Mouse (Mus musculus): ENCODE results near the gene Eml1.

Gene Eml1

DNA sequence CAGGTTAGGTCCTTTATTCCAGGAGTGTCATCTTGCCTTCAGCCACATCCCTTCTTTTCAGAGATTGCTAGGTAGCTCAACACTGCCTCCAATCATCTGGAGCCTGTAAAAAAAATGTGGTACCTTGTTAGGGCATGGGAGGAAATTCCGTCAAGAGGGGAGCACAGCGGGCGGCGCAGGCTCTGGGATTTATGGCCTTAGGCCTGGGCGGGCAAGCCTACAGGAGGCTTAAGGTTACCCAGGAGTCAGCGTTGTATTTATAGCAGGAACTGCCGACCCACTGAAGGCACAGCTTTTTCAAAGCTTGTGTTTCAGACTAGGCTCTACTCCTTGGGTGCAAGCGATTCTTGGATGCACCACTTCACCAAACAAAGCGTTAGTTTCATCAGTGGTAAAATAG, 2.9 kb downstream of the Eml1 start:
- CTCF ChIA-PET, result no interaction called here

- CTCF ChIA-PET, result no interaction called here
These were observed 3.9 kb downstream of the Eml1 start for GRCm38 (mm10) chr12:108374689-108375088.

DNA sequence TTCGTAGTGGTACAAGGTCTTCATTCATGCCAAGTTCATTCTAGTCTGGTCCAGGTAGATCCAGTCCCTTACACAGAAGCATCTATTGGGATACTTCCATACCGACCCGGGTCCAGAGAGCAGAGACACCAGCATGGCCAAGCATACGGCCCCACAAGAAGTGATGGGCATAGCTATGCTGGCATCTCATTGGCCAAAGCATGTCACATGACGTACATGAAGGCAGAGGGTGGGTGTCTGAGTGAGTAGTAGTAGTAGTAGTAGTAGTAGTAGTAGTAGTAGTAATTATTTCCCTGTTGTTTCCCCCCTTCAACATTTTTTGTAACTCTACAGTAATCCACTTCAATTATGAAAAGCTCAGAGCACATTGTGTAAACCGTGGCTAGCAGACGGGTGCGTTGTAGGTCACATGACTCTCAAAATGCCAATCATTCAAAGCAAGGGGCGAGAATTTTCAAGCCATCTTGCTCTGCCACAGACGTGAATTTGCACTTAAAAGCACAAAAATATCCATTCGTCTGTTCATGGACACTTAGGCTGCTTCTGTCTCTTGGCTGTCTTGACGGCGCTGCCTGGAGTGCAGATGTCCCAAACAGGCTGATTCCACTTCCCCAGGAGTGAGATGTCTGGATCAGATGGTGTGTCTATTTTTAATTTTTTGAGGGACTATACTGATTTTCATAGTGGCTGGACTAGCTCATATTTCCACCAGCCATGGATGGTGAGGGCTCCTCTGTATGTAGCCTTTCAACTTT, 7.8 kb downstream of the Eml1 start:
- CTCF ChIA-PET, result interaction anchor here (0.7 kb wide), 1 partner anchor 9 kb away, joined by 3 read pairs; no protein-coding TSS in a partner anchor

DNA sequence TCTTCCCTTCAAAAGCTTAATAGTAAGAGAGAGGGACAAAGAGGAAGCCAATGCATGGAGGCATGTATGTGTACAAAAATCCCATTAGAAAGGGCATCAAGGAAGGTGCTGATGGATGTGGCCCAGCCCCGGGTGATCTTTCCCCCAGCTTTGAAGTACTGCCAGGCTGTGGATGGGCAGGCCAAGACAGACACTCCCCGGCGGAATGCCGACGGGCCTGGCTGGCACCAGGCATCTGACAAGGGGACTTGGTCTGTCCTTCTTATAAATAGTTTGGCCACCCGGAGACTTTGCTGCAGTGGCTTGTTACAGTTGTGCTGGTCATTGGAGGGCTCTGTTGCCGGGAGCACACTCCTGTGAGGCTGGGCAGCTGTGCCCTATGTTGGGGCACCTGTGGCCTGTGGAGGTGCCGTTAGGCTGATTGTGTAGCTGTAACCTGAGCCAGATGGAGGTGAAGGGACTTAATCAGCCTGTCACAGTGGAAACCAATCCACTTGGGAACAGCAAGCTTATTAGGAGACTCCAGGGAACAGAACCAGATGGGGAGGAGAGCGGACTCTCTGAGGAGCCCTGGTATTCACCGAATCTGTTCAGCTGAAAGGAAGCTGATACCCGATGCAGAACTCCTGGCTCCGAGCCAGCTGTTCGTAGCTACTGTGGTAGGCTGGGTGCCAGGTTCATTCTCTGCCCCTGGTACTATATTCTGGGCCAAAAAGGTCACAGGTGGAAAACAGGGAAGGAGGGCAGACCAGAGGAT, 15.9 kb downstream of the Eml1 start:
- CTCF ChIA-PET, result no interaction called here

DNA sequence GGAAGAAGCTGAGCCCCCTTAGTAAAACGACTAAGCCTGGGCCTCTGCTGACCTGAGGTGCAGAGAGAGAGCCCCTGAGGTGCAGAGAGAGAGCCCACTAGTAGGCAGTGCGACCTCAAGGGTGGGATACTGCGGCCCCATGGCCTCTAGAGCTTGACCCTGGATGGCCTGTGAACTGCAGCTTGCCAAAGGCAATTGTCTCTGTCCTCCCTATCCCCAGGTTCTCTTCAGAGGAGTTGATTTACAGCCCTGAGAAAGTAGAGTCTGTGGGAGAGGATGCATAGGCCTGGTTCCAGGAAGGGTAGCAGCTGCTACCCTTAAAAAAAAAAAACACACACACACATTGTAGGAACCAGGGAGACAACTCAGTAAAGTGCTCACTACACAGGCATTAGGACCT, 19.0 kb downstream of the Eml1 start:
- CTCF ChIA-PET, result no interaction called here

DNA sequence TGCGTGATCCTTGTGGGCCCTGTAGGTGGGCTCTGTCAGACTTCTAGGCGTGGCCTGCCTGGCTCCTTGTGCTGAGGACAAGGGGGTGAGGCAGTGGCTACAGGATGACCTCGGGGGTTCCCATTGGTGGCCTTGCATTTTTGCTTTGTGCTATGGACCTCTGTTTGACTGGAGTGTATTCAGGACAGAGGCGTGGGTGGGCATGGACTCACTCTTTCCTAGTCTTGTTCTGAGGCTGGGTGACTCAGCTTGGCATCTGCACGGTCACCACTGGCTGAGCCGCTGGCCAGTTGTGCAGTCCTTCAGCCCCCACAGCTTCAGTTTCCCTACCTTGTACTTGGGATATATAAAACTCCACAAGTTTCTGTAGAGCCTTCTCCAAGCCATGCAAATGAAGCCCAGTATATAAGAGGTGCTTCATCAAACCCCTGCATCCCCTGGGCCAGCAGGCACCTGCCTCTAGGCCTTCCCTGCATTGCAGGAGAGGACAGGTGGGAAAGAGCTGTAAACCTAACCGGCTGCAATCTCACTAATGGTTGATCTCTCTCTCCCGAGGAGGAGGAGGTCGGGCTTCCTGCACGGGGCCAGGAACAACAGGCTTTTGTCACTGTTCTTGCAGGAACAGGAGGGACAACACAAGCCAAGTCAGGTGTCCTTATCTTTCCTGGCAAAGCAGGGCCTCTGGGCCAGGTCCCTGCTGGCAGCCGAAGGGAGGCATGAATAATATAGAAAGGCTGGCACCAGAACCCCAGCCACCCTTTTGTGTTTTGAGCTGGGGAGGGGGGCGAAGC, 21.7 kb downstream of the Eml1 start:
- CTCF ChIA-PET, result no interaction called here

GRCm38 (mm10) chr12:108393082-108393481, 22.3 kb downstream of the Eml1 start:
- CTCF ChIA-PET, result no interaction called here

DNA sequence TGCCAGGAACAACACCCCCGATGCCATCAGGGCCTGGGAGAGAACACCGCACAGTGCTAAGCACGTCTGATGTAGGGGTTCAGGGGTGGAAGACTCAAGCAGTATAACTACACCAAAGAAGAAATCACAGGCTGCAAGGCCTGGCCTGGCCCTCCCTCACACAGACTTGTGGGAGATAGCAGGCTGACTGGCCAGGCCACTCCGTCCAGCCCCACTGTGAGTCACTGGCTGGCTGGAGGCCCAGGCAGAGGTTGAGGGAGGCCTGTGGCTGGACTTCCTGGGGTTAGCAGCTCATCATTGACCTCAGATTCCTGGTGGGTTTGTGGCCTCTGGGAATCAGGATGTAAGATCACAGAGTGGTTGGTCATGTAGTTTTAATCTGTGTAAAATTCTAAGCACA, 22.9 kb downstream of the Eml1 start:
- CTCF ChIA-PET, result no interaction called here

GRCm38 (mm10) chr12:108394534-108395284, 24.0 kb downstream of the Eml1 start:
- CTCF ChIA-PET, result no interaction called here

DNA sequence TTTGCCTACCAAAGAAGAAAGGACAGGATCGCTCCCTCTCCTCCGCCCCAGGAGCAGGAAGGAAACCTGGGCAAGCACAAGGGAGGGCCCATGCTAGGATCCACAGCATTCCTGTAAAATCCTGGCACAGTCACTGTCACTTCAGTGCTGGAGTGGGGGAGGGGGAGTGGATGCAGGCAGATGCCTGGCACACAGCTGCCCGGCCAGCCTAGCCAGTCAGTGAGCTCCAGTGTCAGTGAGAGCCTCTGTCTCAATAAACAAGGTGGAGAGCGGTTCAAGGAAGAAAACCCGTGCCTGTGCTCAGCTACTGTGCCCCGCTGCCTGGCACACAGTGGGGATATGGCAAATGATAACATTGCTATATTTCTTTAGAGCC, 24.5 kb downstream of the Eml1 start:
- CTCF ChIA-PET, result no interaction called here

DNA sequence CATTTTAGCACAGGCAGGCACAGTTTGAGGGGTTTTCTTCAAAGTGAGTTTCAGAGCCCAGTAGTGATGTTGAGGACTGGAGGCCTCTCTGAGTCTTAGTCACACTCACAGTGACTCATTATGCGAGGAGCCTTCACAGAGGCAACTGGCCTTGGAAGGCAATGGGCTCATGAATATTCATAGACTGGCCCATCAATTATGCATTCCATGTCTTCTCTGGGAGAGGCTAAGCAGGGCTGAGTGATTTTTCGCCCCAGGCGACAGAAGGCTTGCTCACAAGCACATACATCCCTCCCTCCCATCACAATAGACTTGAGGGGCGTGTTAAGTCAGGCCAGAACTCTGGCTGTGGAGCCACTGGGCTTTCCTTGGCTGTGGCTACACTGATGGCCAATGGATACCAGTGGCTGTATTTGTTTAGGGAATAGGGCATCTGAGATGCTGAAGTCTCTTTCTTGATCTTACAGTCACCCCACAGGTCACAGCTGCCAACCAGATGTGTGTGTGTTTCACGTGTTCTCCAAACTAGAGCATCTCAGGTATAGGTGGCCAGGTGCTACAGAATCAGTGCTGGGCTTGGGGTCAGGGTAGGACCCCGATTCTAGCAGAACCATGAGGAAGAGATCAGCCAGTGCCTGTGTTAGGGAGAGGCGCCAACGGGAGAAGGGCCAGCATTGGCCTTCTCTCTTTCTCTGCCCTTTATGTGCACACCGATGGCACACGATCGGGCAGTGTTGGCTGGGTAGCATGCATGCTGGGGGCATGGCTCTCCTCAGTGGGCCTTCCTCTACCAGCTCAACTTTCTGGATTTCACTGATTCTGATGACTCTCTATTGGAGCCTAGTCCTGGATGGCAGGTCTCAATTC, 25.6 kb downstream of the Eml1 start:
- CTCF ChIA-PET, result no interaction called here

DNA sequence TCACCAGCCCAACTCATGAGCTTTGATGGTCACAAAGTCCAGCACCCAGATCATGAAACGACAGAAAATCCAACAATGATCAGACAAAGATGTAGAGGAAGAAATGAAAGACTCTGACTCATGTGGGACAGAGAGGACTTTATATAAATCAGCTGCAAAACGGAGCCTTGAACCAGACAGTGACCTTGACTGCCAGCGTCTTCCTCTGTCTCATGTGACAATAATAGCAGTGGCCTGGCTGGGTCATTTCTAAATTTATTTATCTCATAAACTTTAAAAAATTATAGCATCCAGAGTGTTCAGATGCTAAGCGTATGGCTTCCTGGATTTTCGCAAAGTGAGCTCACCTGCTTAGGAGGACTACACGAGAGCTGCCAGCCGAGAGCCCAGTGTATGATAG, 27.9 kb downstream of the Eml1 start:
- CTCF ChIA-PET, result no interaction called here

DNA sequence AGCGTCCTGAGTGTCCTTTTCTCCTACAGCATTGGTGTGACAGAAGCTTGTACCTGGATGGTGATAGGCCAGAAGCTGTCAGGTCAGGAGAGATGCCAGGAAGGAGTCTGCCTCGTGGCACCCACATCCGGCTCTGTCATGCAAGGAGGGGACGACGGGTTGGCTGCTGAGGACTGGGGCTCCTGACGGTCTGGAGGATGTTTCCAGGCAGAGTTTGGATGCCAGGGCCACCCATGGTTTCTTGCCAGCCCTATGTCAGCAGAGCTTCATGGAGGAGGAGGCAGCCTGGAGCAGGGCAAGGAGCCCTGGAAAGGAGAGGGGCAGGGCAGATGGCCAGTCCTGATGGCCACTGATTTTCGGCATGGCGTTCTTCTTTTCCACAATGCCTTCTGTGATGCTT, 28.4 kb downstream of the Eml1 start:
- CTCF ChIA-PET, result no interaction called here

DNA sequence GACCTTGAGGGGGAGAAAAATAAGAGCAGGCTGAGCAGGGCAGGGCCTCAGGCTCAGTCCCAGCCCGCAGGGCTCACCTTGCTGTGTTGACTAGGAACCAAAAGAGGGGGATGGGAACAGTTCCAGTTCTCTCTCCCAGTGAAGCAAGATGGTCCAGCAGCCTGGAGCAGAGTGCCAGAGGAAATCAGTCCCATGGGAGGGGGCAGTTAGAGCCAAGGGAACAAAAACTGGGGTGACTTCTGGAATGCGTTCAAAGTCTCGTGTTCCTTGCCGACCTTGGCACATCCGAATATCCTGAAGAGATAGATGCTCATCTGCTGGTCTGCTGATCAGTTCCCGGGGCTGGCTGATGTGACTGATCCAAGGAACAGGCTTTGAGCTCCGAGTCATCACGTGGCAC, 30.2 kb downstream of the Eml1 start:
- CTCF ChIA-PET, result no interaction called here

GRCm38 (mm10) chr12:108403957-108404356, 33.2 kb downstream of the Eml1 start:
- CTCF ChIA-PET, result no interaction called here

DNA sequence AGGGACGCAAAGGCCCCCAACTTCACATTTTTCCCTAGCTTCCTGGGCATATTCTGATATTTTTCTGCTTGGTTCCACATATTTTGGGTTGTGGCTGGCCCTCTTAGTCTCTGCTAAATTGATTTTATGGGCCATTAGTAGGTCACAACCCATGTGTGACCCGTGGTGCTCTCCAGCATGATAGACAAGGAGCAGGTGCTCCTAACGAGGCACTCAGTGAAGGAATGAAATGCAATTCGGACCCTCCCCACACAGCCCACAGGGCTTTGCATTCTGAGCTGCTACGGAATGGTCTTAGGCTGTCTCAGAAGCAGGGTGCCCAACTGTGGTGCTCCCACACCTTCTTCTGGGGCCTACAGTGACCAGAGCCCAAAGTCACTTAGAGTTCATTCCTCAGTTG, 38.3 kb downstream of the Eml1 start:
- CTCF ChIA-PET, result no interaction called here

- CTCF ChIA-PET, result no interaction called here
These were observed 39.9 kb downstream of the Eml1 start for GRCm38 (mm10) chr12:108410416-108411208.

DNA sequence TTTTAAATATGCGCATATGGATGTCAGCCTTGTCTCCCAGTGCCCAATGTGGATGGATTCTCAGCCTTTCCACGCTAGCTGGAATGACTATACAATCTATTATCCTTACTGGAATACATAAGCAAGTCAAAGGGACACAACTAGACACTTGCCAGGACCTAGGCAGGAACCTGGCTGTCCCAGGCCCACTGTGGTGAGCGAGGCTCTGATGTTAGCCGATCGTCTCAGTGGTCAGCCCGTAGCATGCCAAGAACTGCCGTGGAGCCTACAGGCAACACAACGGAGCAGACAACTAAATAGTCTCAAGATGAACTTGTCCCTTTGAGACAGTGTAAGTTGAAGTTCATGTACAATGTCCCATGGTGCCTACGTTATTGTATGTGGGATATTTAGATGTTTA, 44.2 kb downstream of the Eml1 start:
- CTCF ChIA-PET, result no interaction called here

DNA sequence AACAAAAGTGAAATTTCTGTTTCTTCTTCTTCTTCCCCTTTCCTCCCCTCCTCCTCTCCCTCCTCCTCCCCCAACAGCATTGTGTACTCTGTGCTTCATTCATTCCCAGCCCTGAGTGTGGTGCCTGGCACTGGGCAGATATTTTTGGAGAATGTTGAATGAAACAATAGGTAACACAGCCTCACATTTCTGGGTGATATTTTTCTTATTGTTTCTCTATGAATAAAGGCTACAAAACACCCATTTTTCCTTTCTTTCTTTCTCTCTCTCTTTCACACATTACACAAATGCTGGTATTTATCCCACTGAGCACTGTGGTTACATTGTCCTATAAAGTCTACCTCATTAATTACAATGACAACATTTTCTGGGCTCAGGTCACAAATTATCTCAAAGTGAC, 48.8 kb downstream of the Eml1 start:
- CTCF ChIA-PET, result no interaction called here

GRCm38 (mm10) chr12:108421477-108421876, 50.7 kb downstream of the Eml1 start:
- CTCF ChIA-PET, result no interaction called here

- CTCF ChIA-PET, result no interaction called here
These were observed 51.7 kb downstream of the Eml1 start for GRCm38 (mm10) chr12:108422495-108422857.
